Mouse (Mus musculus) monocyte, adult 2 months (primary cell): ENCODE measurements at regions not wholly inside any gene's neighbourhood (a gene's known extent, or its start where the extent isn't known, plus 50 kb on each side); places are given as distances from the start of the nearest gene placed in this dataset.
"Not testable (repeated sequence)": the region's sequence is repeated elsewhere in the genome, so short reads cannot be mapped to it uniquely, and the experiment has no call there.

Experiments
- DNase-seq, 2 experiments: peaks; one replicate each; pipeline ENCODE4 v3.0.0; 2022; ENCODE audit warnings: low spot score in 2 of 2, low read depth in 1 of 2

DNA sequence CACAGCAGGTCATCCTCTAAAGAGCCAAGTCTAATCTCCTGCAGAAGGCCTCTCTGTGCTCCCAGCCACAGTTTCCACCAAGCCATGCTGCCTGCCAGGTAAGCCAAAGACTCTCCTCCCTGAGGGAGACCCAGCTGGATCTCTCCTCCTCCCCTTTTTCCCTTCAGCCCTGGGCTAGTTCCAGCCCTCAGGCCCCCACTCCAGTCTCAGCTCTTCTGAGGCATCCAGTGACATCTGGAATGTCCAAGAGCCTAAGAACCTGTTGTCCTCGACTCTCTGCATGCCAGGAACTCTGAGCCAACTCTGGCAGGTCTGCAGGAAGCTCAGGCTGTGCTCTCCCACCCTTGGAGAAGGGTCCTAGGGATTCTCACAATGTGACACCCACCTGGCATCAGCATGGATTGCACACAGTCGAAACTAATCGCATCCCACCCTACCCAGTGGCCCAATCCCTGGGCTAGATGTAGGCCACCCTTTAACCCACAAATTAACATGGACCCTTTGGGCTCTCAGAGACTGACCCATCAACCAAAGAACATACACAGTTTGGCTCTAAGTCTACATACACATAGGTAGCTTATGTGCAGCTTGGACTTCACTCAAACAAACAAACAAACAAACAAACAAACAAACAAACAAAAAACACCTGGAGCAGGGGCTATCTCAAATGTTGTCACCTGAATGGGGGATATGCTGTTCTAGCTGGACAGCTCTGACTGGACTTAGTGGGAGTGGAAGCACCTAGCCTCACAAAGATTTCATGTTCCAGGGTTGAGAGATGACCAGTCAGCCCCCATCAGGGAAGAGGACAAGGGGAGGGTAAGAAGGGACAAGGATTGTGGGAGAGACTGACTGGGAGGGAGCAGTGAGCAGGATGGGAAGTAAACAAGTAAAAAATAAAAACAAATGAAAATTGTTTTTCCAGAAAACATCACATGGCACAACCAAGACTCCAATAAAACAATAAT is 57.9 kb upstream of the Zfp709 start:
- DNase-seq = not testable (repeated sequence)

DNA sequence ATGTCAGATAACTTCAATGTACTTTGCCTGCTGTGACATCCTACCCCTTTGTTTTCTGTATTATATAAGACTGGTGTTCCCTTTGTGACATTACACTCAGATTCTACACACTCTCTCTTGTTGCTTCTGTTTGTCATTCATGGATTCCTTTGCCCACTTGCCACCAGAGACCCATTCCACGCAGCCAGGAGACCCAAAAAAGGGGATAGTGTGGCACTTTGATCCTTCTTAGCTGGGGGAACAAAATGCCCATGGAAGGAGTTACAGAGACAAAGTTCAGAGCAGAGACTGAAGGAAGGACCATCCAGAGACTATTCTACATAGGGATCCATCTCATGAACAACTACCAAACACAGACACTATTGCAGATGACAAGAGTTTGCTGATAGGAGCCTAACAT is 59.1 kb upstream of the Zfp709 start:
- not testable (repeated sequence) for DNase-seq

DNA sequence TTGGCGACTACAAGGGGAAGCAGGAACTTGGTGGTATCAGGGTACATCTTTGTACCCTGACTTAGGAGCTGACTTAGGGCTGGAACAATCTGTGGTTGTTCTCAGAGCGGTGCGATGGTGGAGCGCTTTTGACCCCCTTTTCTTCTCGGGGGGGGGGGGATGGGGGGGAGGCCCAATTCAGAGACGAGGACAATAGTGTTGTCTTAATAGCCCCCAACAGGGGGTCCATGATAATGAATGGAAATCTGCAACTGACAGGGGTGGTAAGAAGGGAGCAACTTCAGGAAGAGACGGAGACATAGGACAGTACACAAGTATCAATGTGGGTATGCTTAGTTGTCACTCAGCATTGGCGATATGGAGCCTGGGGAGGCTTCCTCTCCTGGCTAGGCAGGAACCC is 61.9 kb upstream of the Zfp709 start:
- DNase-seq = not testable (repeated sequence)

DNA sequence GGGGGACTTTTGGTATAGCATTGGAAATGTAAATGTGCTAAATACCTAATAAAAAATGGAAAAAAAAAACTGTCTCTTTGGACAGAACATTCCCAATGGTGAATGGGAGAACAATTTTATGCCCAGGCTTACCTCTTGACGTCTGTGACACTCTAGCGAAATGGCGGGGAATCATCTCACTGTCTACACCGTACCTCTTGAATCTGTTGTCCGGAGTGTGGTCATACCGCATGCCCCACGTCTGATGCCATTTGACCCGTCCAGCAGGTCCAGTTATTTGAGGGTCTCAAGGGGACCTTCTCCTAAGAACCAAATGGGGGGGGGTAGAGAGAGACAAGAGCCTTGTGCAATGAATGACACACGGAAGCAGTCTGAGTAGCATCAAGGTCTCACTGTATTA is 62.4 kb upstream of the Zfp709 start:
- not testable (repeated sequence) for DNase-seq

DNA sequence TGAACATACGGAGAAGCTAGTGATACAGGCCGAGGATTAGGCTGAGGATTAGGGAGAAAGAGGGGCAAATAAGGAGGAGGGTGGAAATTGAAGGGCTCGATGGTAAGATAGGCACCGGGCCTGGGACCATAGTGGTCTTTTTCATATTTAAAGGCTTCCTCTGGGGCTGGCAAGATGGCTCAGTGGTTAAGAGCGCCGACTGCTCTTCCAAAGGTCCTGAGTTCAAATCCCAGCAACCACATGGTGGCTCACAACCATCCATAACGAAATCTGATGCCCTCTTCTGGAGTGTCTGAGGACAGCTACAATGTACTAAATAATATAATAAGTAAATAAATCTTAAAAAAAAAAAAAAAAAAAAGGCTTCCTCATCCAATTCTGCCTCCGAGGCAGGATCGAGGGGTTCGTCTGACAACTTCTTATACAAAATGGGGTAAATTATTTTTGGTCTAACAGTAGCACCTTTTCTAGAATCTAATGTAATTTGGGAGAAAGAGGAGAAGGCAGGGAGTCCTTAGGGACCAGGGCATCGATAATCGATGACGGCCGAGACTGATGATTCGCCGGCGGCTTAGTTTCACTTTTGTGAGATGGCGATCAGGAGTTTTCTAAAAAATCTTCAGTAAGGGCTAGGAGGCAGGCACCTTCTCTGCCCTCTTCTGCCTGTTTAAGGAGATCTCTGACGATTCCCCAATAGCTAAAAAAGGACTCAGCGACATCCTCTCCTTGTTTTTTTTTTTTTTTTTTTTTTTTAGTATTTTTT is 65.4 kb upstream of the Zfp709 start:
- not testable (repeated sequence) for DNase-seq

DNA sequence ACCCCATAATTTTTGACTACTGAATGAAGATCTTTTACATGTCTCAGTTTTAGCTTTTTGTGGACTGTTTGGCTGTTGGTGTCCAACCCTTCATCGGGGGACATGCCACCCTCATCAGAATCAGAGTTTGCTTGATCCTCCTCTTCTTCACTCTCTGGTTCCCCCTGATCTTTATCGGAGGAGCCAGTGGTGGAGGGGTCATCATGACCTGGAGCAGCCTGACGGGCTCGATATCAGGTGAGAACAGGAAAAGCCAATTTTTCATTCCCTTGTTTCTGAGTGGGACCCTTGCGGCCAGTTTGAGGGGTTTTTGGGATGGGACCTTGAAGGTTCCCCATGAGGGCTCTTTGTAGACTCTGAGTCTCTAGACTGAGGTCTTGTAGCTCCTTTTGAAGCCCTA is 66.0 kb upstream of the Zfp709 start:
- not testable (repeated sequence) for DNase-seq

DNA sequence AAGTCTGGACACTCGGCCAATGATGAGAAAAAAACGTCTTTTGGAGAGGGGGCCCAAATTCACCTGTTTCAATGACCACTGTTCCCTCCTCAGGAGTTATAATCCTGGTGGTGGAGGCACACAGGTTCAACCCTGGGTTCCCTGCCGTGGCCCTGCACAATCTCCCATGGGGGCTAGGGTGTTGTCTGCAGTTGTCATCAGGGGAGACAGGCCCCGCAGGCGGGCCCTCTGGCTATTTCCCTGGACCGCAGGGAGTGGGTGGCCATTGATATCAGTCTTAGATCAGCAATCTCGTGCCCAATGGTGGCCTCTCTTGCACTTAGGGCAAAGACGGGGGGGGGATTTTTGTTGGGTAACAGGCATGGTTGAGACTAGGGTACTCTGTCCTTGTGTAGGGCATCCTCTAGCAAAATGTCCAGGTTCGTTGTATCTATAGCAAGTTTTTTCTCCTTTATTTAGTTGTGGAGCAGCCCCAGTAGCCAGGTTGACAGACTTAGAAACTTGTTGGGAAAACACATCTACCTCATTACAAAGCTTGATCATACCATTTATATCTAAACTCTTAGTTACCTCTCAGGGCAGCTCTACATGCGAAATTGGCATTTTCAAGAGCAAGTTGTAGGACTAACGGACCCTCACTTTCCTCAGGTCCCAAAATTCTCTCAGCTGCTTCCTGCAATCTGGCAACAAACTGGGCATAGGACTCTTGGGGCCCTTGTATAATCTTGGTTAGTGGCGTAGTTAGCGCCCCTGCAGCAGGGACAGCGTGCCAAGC is 66.9 kb upstream of the Zfp709 start:
- DNase-seq = not testable (repeated sequence)

DNA sequence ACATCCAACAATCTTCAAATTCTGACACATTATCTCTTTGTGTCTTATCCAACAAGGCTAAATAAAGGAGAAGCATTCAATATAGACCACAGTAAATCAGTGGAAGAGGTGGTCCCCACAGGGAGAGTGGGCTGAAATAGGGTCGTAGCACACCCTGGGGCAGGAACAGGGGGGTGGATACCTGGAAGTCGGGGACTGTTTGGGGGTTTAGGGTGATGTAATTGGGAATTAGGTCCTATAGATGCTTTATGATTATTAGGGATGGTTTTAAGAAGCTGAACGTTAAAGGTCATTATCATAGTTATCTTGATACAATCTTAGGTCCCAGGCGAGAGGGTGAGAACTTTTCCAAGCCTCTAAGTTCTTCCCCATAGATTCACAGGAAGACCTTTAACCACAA is 67.9 kb upstream of the Zfp709 start:
- DNase-seq = not testable (repeated sequence)

DNA sequence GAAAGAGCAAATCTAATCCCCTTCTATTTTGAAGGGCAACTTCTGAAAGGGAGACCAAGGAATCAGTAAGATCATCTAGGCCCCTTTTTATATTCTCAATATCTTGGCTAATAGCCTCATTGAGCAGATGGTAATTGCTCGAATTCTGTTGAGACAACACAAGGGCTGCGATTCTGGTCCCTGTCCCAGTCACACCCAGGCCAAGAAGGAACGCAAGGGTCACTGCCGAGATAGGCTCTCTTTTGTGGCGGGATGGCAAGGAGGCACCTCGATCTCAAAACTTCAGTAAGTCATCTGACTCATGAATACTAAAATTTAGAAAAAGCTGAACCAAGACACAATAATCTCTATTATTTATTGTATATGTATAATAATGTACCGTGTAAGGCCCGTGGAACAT is 68.6 kb upstream of the Zfp709 start:
- DNase-seq = not testable (repeated sequence)

DNA sequence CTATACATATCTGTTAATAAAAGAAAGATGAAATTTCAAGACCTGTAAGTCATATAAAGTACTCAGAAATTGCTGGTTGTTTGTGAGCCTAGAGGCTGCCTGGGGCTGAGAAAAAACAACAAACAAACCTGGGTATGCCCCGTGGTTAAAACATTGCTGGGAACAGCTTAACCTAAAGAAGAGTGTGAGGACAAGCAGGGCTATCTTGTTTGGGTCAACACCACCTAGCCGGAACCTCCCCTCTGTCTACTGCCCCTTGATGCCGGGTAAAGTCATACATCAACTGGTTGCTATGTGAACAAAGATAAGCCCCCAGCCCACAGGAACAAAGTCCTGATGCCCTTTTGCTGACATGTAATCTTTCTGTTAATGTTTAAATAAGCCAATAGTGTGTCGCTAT is 74.0 kb upstream of the Zfp709 start:
- not testable (repeated sequence) for DNase-seq

DNA sequence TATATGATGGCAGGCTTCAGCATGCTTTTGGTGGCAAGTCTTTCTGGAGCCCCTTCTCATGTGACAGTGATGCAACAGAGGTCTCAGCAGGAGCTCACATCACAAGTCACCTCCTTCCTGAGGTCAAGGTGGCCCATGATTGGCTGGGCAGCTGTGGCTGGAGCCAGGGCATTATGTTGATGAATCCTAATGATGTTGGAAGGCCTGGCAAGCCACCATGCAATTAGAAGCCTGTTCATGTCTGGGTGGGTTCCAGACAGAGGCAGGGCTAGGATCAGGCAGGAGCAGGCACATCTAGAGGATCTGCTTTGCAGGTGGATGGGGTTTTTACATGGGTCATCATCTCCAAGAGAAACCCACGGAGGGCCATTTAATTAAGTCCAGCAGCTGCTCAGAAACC is 77.2 kb upstream of the Zfp709 start:
- not testable (repeated sequence) for DNase-seq

DNA sequence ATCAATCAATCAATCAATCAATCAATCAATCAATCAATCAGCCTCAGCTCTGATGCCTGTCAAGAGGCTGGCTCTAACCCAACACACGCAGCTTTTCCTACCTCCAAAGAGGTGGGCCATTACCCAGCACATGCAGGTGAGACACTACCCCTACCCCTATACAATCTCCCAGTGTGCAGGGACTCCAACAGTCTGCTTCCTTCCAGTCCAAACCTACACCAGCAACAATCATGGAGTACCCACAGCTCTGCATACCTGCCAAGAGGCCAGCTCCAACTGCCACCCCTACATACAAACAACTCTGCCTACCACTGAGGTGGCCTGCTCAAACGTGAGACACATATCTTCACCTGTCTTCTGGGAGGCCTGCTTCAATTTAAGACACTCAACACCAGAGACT is 76.7 kb upstream of the Fcho1 start:
- not testable (repeated sequence) for DNase-seq

DNA sequence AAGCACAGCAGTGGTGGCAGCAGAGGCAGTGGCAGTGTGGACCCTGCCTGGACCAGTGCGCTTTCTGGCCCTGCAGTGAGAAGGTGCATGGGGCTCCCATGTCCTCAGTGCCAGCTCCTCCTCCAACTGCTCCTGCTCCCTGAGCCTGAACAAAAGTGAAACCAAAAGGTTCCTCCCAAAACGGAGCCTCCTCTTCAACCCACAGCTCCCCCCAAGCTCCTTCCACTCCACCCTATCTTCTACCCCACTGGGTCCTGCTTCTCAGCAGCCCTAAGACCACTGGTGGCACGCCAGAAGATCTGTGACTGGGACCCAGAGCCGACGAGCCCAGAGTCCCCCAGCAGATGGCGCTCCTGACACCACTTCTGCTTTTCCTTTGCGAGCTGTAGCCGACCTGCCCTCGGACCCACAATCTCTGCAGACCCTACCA is 63.5 kb upstream of the Fcho1 start:
- peak in 1 of 2 experiments; percentile 10 for DNase-seq

DNA sequence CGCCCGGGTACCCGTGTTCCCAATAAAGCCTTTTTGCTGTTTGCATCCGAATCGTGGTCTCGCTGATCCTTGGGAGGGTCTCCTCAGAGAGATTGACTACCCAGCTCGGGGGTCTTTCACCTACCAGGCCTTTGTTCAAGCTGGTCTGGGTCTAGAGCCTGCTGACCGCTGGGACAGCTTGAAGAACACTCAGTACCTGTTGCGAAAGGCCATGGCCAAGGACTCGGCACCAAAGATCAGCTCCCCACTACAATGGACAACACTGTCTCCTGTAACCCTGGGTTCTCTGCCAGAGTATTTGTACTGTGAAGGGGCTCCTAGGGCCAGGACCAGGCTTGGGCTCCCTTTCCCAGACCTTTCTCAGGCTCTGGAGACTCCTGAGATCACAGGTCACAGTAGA is 55.1 kb upstream of the Fcho1 start:
- DNase-seq = not testable (repeated sequence)

DNA sequence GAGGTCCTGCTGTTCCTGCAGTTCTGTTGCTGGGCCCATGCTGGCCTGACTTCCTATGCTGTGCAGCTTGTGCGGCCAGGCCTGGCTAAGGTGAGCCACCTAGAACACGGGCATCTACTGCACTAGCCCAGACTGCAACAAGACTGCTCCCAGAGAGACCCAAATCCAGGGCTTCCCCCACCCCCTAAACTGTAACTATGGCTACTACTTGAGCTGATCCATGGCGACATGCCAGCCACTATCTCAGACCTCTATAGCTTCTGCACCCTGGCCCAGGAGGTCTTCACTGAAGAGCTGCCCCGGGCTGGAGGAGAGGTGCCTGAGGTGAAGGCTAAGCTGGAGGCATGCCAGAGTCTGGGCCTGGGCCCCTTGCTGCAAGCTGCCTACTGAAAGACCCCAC is 54.3 kb upstream of the Fcho1 start:
- DNase-seq = not testable (repeated sequence)

DNA sequence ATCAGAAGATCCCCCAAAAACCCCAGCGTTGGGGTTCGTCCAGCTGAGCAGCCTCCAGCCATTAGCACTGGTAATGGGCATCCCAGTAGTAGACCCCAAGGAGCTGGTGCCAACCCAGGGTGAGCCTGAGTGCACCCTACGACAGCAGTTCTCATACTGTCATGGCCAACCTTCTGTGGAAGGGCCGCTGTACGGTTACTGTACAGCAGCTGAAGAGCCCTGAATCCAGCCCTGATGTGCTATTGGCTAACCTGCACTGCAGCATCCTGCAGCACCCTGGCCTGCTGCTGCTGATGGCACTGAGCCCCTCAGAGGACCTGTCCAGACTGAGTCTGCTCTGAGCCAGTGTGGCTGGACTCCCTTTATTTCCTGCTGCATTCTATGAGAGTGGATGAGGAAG is 53.9 kb upstream of the Fcho1 start:
- not testable (repeated sequence) for DNase-seq

DNA sequence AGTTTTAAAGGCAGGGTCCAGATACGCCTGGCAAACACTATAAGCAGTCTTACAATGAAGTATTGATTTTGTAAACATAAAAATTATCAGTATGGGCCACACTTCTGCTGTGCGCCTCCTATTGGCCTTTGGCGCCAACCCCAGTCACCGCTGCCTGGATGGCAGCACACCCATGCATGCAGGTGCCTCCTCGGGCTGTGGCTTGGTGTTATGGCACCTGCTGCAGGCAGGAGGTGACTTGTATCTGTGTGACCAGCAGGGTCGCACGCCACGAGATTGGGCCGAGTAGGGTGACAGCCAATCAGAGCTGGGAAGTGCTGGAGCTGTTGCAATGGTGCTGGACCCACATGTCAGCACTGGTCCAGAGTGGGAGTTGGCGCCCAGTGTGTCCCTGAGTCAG is 53.4 kb upstream of the Fcho1 start:
- DNase-seq = no peak
